Mouse (Mus musculus) MEL (cell line): ENCODE data around the gene Naa80. TPM values are rescaled to one million over a fixed set of nuclear protein-coding genes. Genes with fewer than 3 reads are reported as not detected.

Experiments used
- DNase-seq: peaks from one replicate; pipeline ENCODE4 v3.0.0; 2011; ENCODE audit warnings: low read depth, low spot score
- H3K27ac ChIP-seq: 2 replicates; pipeline ENCODE4 v1.5.1; 2012; ENCODE audit warnings: low read depth, mild to moderate bottlenecking, control low read depth, low read length, moderate library complexity; ENCODE audit not compliant: control insufficient read depth
- H3K27me3 ChIP-seq, 2 experiments: fragments of 150-350 bp in 1 of 2; sonication (generic) in 1 of 2; 2 replicates each; pipeline ENCODE4 v1.6.1; 2012; ENCODE audit warnings: low read length in 2 of 2, mild to moderate bottlenecking in 2 of 2, improper control_type of control experiment in 1 of 2, moderate library complexity in 1 of 2; ENCODE audit not compliant: insufficient read depth in 2 of 2, control insufficient read depth in 1 of 2
- H3K36me3 ChIP-seq, 2 experiments: 2 replicates each; pipeline ENCODE4 v1.6.1; 2012 to 2014; ENCODE audit warnings: low read length in 2 of 2, improper control_type of control experiment in 1 of 2, inconsistent platforms in 1 of 2, mild to moderate bottlenecking in 1 of 2; ENCODE audit not compliant: insufficient read depth in 2 of 2, control insufficient read depth in 1 of 2
- H3K4me1 ChIP-seq, 2 experiments: fragments of 150-350 bp in 1 of 2; sonication (generic) in 1 of 2; 2 replicates each; pipeline ENCODE4 v1.6.1; 2012; ENCODE audit warnings: low read length in 2 of 2, improper control_type of control experiment in 1 of 2, mild to moderate bottlenecking in 1 of 2; ENCODE audit not compliant: insufficient read depth in 2 of 2, control insufficient read depth in 1 of 2
- H3K4me3 ChIP-seq, 2 experiments: fragments of 150-350 bp in 1 of 2; sonication (generic) in 1 of 2; 2 replicates each; pipeline ENCODE4 v1.5.1; 2012; ENCODE audit warnings: low read depth in 2 of 2, low read length in 2 of 2, mild to moderate bottlenecking in 2 of 2, moderate library complexity in 2 of 2, control low read depth in 1 of 2, improper control_type of control experiment in 1 of 2; ENCODE audit not compliant: control insufficient read depth in 1 of 2, insufficient read depth in 1 of 2
- H3K79me2 ChIP-seq: 2 replicates; pipeline ENCODE4 v1.6.1; 2012; ENCODE audit warnings: mild to moderate bottlenecking, low read length, moderate library complexity; ENCODE audit not compliant: control insufficient read depth, poor library complexity, insufficient read depth
- H3K9ac ChIP-seq: 2 replicates; pipeline ENCODE4 v1.6.1; 2012; ENCODE audit warnings: low read depth, mild to moderate bottlenecking, control low read depth, low read length, moderate library complexity; ENCODE audit not compliant: control insufficient read depth, poor library complexity, severe bottlenecking
- H3K9me3 ChIP-seq: fragments of 150-350 bp; sonication (generic); replicated peaks from 2 replicates; pipeline ENCODE4 v1.6.1; 2012; ENCODE audit warnings: mild to moderate bottlenecking, low read length, improper control_type of control experiment, moderate library complexity; ENCODE audit not compliant: insufficient read depth
- CHD2 ChIP-seq: IDR thresholded peaks from 2 replicates; pipeline ENCODE4 v1.6.1; 2011; ENCODE audit warnings: low read length, improper control_type of control experiment
- CTCF ChIP-seq, 3 experiments: IDR thresholded peaks in 2 of 3; conservative IDR thresholded peaks in 1 of 3; 2 replicates each; pipeline ENCODE4 v1.5.1; 2011 to 2012; ENCODE audit warnings: low read length in 3 of 3, low read depth in 2 of 3, mild to moderate bottlenecking in 2 of 3, improper control_type of control experiment in 1 of 3, inconsistent platforms in 1 of 3, mixed read lengths in 1 of 3, moderate library complexity in 1 of 3; ENCODE audit not compliant: control insufficient read depth in 1 of 3, insufficient read depth in 1 of 3, poor library complexity in 1 of 3, severe bottlenecking in 1 of 3
- E2F4 ChIP-seq: IDR thresholded peaks from 2 replicates; pipeline ENCODE4 v1.6.1; 2011; ENCODE audit warnings: low read depth, low read length, improper control_type of control experiment, borderline replicate concordance
- ELF1 ChIP-seq: IDR thresholded peaks from 2 replicates; pipeline ENCODE4 v1.6.1; 2014; ENCODE audit warnings: low read depth, mild to moderate bottlenecking, inconsistent platforms, low read length, improper control_type of control experiment, moderate library complexity
- ETS1 ChIP-seq: IDR thresholded peaks from 2 replicates; pipeline ENCODE4 v1.6.1; 2012; ENCODE audit warnings: low read depth, mild to moderate bottlenecking, inconsistent platforms, low read length, improper control_type of control experiment, moderate library complexity
- GABPA ChIP-seq: IDR thresholded peaks from 2 replicates; pipeline ENCODE4 v1.6.1; 2012; ENCODE audit warnings: low read depth, mild to moderate bottlenecking, inconsistent platforms, low read length, improper control_type of control experiment, moderate library complexity
- JUND ChIP-seq: IDR thresholded peaks from 2 replicates; pipeline ENCODE4 v1.6.1; 2011; ENCODE audit warnings: low read depth, mild to moderate bottlenecking, improper control_type of control experiment, low read length
- KAT2A ChIP-seq: conservative IDR thresholded peaks from 2 replicates; pipeline ENCODE4 v1.6.1; 2012; ENCODE audit warnings: low read depth, low read length, improper control_type of control experiment, inconsistent platforms
- MAFK ChIP-seq: IDR thresholded peaks from 2 replicates; pipeline ENCODE4 v1.6.1; 2011; ENCODE audit warnings: low read depth, mild to moderate bottlenecking, low read length, improper control_type of control experiment, borderline replicate concordance
- MAZ ChIP-seq: IDR thresholded peaks from 2 replicates; pipeline ENCODE4 v1.6.1; 2012; ENCODE audit warnings: low read depth, mild to moderate bottlenecking, inconsistent platforms, low read length, improper control_type of control experiment
- MEF2A ChIP-seq: IDR thresholded peaks from 2 replicates; pipeline ENCODE4 v1.6.1; 2014; ENCODE audit warnings: low read depth, mild to moderate bottlenecking, inconsistent platforms, low read length, improper control_type of control experiment; ENCODE audit not compliant: poor library complexity, insufficient replicate concordance, severe bottlenecking; ENCODE audit errors: extremely low read depth
- MXI1 ChIP-seq: IDR thresholded peaks from 2 replicates; pipeline ENCODE4 v1.6.1; 2011; ENCODE audit warnings: mild to moderate bottlenecking, low read depth, low read length, improper control_type of control experiment
- MYB ChIP-seq: IDR thresholded peaks from 2 replicates; pipeline ENCODE4 v1.6.1; 2011; ENCODE audit warnings: mild to moderate bottlenecking, low read depth, low read length, improper control_type of control experiment
- MYC ChIP-seq: IDR thresholded peaks from 2 replicates; pipeline ENCODE4 v1.6.1; 2011; ENCODE audit warnings: low read depth, mild to moderate bottlenecking, low read length, improper control_type of control experiment, moderate library complexity
- NELFE ChIP-seq: IDR thresholded peaks from 2 replicates; pipeline ENCODE4 v1.6.1; 2011; ENCODE audit warnings: low read depth, low read length, improper control_type of control experiment
- POLR2A ChIP-seq, 2 experiments: IDR thresholded peaks; 2 replicates each; pipeline ENCODE4 v1.6.1; 2011 to 2012; ENCODE audit warnings: low read length in 2 of 2, mild to moderate bottlenecking in 2 of 2, control low read depth in 1 of 2, improper control_type of control experiment in 1 of 2, low read depth in 1 of 2, moderate library complexity in 1 of 2; ENCODE audit not compliant: control insufficient read depth in 1 of 2, insufficient read depth in 1 of 2, poor library complexity in 1 of 2
- RAD21 ChIP-seq: IDR thresholded peaks from 2 replicates; pipeline ENCODE4 v1.6.1; 2011; ENCODE audit warnings: mild to moderate bottlenecking, low read depth, low read length, improper control_type of control experiment
- RCOR1 ChIP-seq: IDR thresholded peaks from 2 replicates; pipeline ENCODE4 v1.6.1; 2012; ENCODE audit warnings: low read depth, mild to moderate bottlenecking, inconsistent platforms, low read length, improper control_type of control experiment
- SIN3A ChIP-seq: IDR thresholded peaks from 2 replicates; pipeline ENCODE4 v1.6.1; 2012; ENCODE audit warnings: low read length, improper control_type of control experiment, inconsistent platforms
- TAL1 ChIP-seq: IDR thresholded peaks from 2 replicates; pipeline ENCODE4 v1.6.1; 2012; ENCODE audit warnings: mild to moderate bottlenecking, inconsistent platforms, low read length, moderate library complexity, mixed read lengths
- UBTF ChIP-seq: IDR thresholded peaks from 2 replicates; pipeline ENCODE4 v1.6.1; 2012; ENCODE audit warnings: low read depth, mild to moderate bottlenecking, inconsistent platforms, low read length, improper control_type of control experiment, moderate library complexity, borderline replicate concordance; ENCODE audit not compliant: insufficient read depth
- USF1 ChIP-seq: IDR thresholded peaks from 2 replicates; pipeline ENCODE4 v1.6.1; 2014; ENCODE audit warnings: low read depth, mild to moderate bottlenecking, inconsistent platforms, low read length, improper control_type of control experiment, moderate library complexity
- USF2 ChIP-seq, 2 experiments: IDR thresholded peaks; 2 replicates each; pipeline ENCODE4 v1.6.1; 2011 to 2012; ENCODE audit warnings: improper control_type of control experiment in 2 of 2, low read length in 2 of 2, borderline replicate concordance in 1 of 2, inconsistent platforms in 1 of 2, low read depth in 1 of 2, mild to moderate bottlenecking in 1 of 2; ENCODE audit not compliant: insufficient read depth in 1 of 2
- ZC3H11A ChIP-seq: IDR thresholded peaks from 2 replicates; pipeline ENCODE4 v1.6.1; 2012; ENCODE audit warnings: low read depth, mild to moderate bottlenecking, inconsistent platforms, low read length, improper control_type of control experiment
- ZKSCAN1 ChIP-seq: IDR thresholded peaks from 2 replicates; pipeline ENCODE4 v1.6.1; 2012; ENCODE audit warnings: low read depth, mild to moderate bottlenecking, inconsistent platforms, low read length, improper control_type of control experiment, moderate library complexity
- polyA plus RNA-seq, 2 experiments: library from polyadenylated mRNA; stranded (reverse) in 1 of 2; unstranded in 1 of 2; fragments of >175 nt in 1 of 2; fragments of >200 nt in 1 of 2; gene quantifications; 2 replicates each; pipeline versions ENCODE4 v1.2.1 to v1.2.4; 2012; ENCODE audit warnings: low replicate concordance in 2 of 2, low read depth in 1 of 2; ENCODE audit not compliant: insufficient read length in 2 of 2, insufficient read depth in 1 of 2, missing spikeins in 1 of 2
- total RNA-seq: library from RNA; depleted of rRNA; stranded (reverse); fragments of 300-350 nt; gene quantifications from 2 replicates; pipeline ENCODE4 v1.2.3, GENCODE M21; 2012

Naa80 gene
- total and polyA plus RNA-seq, 3 experiments, result 14.3 to 74.0 TPM; not detected in 1

GRCm38 (mm10) chr9:107554319-107554825 lies 24.3 kb upstream of the Naa80 start (continued):
- TF ChIP-seq ETS1, result peak; percentile 82
- peak; percentile 73 for TF ChIP-seq MYC
- TF ChIP-seq MEF2A, result no peak
- no peak for TF ChIP-seq USF2 (IDR thresholded peaks at IDR 0.05; ENCODE audit: borderline replicate concordance in 1 of 2, insufficient read depth in 1 of 2, low read depth in 1 of 2, low read length in 2 of 2)
- TF ChIP-seq USF1, result 0 out of 2 replicates have a peak, but pooled peaks have one; percentile 25
- no peak for TF ChIP-seq MAFK
- peak; percentile 94 for TF ChIP-seq NELFE
- TF ChIP-seq GABPA, result no peak
- peak; percentile 84 for TF ChIP-seq ELF1
- no peak for TF ChIP-seq CTCF (IDR thresholded peaks at IDR 0.05 in 2 of 3, conservative IDR thresholded peaks at IDR 0.05 in 1 of 3; ENCODE audit: control insufficient read depth in 1 of 3, insufficient read depth in 1 of 3, low read depth in 2 of 3, low read length in 3 of 3, poor library complexity in 1 of 3, severe bottlenecking in 1 of 3)
- TF ChIP-seq TAL1, result no peak
- no peak for TF ChIP-seq CHD2
- TF ChIP-seq ZC3H11A, result no peak
- no peak for TF ChIP-seq JUND
- TF ChIP-seq UBTF, result no peak
- no peak for TF ChIP-seq KAT2A
- peak; percentile 93 for TF ChIP-seq POLR2A (IDR thresholded peaks at IDR 0.05; ENCODE audit: control insufficient read depth in 1 of 2, insufficient read depth in 1 of 2, low read depth in 1 of 2, low read length in 2 of 2, poor library complexity in 1 of 2)
- no peak for TF ChIP-seq RAD21
- peak; percentile 91 for TF ChIP-seq MYB
- peak; percentile 85 for TF ChIP-seq MXI1
- TF ChIP-seq ZKSCAN1, result no peak
- TF ChIP-seq MAZ, result no peak; the same call in 1 of the 2 replicates

GRCm38 (mm10) chr9:107555031-107555457 lies 23.6 kb upstream of the Naa80 start:
- DNase-seq, result peak; percentile 84
- Histone ChIP-seq H3K27me3 (no peaks in the 10 kb centered on the region), H3K79me2 (peaks cover 35% of the 10 kb centered on the region), H3K4me3 (peak overlapping the region; percentile 82 to 91), H3K9me3 (no peaks in the 10 kb centered on the region), H3K27ac (peak overlapping the region; percentile 90), H3K9ac (peak overlapping the region; percentile 94), H3K36me3 (peaks cover 7 to 29% of the 10 kb centered on the region in 2 experiments; a peak in 3 of 4 replicates), H3K4me1 (peaks cover 10 to 33% of the 10 kb centered on the region in 2 experiments)
- TF ChIP-seq RCOR1, result peak; percentile 55; the same call in 1 of the 2 replicates
- TF ChIP-seq E2F4, result no peak
- TF ChIP-seq SIN3A, result peak; percentile 25; the same call in 1 of the 2 replicates
